Mouse (Mus musculus): Measurements from ENCODE around the gene Eno3. TPM values are rescaled to one million over a fixed set of nuclear protein-coding genes. Genes with fewer than 3 reads are reported as not detected.

The Eno3 gene
- total and polyA plus RNA-seq, 3 experiments, result 11.2 to 26.4 (median 23.0) TPM

DNA sequence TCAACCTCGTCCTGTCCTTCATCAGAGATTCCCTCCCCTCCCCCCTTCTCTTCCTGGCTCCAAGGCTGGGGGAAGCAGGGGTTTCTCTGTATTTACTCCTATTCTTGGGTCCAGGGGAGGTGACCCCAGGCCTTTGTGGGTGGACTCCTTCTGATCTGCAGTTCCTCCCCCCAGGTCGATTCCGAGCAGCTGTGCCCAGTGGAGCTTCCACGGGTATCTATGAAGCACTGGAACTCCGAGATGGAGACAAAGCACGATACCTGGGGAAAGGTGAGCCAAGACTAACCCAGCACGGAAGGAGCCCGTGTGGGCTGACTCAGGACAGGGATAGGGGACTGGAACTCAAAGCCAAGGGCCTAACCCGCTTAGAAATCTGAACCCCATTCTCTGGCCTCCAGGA is 989 bp downstream of the Eno3 start:
- no peaks in the 10 kb centered on the region for H3K9me3 ChIP-seq (replicated peaks; ENCODE audit: low read length)
- peaks cover 14% of the 10 kb centered on the region for H3K79me2 ChIP-seq (replicated peaks; ENCODE audit: control insufficient read depth, extremely low read depth, insufficient read depth, poor library complexity, severe bottlenecking)
- peaks cover 14 to 46% of the 10 kb centered on the region in 2 experiments for H3K36me3 ChIP-seq (replicated peaks in 1 of 2; ENCODE audit: control insufficient read depth in 1 of 2, insufficient read depth in 1 of 2, low read length in 1 of 2)
- H3K4me3 ChIP-seq (replicated peaks in 1 of 3; ENCODE audit: low read depth in 2 of 3, low read length in 2 of 3, poor library complexity in 1 of 3), result no peak overlapping the region
- H3K27me3 ChIP-seq (replicated peaks), result no peaks in the 10 kb centered on the region
- DNase-seq (ENCODE audit: extremely low read depth), result no peak
- H3K4me2 ChIP-seq (ENCODE audit: insufficient read depth, low read depth, poor library complexity, severe bottlenecking), result no peak overlapping the region
- TF ChIP-seq POLR2A (IDR thresholded peaks at IDR 0.05; ENCODE audit: low read depth, low read length) (no peak), MAZ (IDR thresholded peaks at IDR 0.05; ENCODE audit: low read depth, low read length) (no peak), CHD2 (IDR thresholded peaks at IDR 0.05; ENCODE audit: low read length) (no peak)
- no peak overlapping the region for H3K27ac ChIP-seq (ENCODE audit: insufficient read depth, low read depth)
- no peak overlapping the region for H3K9ac ChIP-seq (ENCODE audit: insufficient read depth, low read depth)
- dilution Hi-C loops (cut with MboI; ENCODE audit: extremely low pct_ligation_motif_present, extremely low pct_unique_long_range_greater_than_20kb, low sequenced_read_pairs), result no loop called here
- in situ Hi-C loops (cut with MboI; ENCODE audit: low pct_ligation_motif_present, low pct_unique_long_range_greater_than_20kb, low sequenced_read_pairs), result no loop called here
- H3K4me1 ChIP-seq (ENCODE audit: control insufficient read depth in 1 of 2, insufficient read depth in 2 of 2), result peaks cover 7 to 26% of the 10 kb centered on the region in 2 experiments

DNA sequence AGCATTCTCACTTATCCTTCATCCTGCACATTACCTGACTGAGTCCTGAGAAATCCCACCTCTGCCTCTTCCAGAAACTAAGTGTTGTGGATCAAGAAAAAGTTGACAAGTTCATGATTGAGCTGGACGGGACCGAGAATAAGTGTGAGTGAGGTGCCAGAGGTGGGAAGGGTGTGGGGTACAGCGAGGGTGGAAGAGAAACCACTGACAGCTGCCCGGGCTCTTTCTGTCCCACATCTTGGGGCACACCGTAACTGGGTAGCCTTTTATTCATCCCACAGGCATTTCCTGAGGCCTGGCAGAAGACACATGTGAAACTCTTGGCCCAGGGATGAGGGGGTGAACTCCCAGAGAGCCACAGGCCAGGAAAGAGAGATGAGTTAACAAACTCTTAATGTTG is 1.5 kb downstream of the Eno3 start:
- peaks cover 9% of the 10 kb centered on the region for H3K79me2 ChIP-seq (replicated peaks; ENCODE audit: control insufficient read depth, extremely low read depth, insufficient read depth, poor library complexity, severe bottlenecking)
- in situ Hi-C loops (cut with MboI; ENCODE audit: low pct_ligation_motif_present, low pct_unique_long_range_greater_than_20kb, low sequenced_read_pairs) (no loop called here), dilution Hi-C loops (cut with MboI; ENCODE audit: extremely low pct_ligation_motif_present, extremely low pct_unique_long_range_greater_than_20kb, low sequenced_read_pairs) (no loop called here)
- H3K4me2 ChIP-seq (ENCODE audit: insufficient read depth, low read depth, poor library complexity, severe bottlenecking), result no peak overlapping the region
- DNase-seq (ENCODE audit: extremely low read depth), result no peak
- H3K4me3 ChIP-seq (replicated peaks in 1 of 3; ENCODE audit: low read depth in 2 of 3, low read length in 2 of 3, poor library complexity in 1 of 3), result no peak overlapping the region
- H3K36me3 ChIP-seq (replicated peaks in 1 of 2; ENCODE audit: control insufficient read depth in 1 of 2, insufficient read depth in 1 of 2, low read length in 1 of 2), result peaks cover 19 to 49% of the 10 kb centered on the region in 2 experiments
- no peak for TF ChIP-seq ZC3H11A (IDR thresholded peaks at IDR 0.05; ENCODE audit: low read depth, low read length)
- TF ChIP-seq PAX5 (IDR thresholded peaks at IDR 0.05; ENCODE audit: low read length), result no peak
- TF ChIP-seq CHD1 (IDR thresholded peaks at IDR 0.05; ENCODE audit: low read depth, low read length), result no peak
- TF ChIP-seq NELFE (IDR thresholded peaks at IDR 0.05; ENCODE audit: low read depth, low read length), result no peak
- TF ChIP-seq ZKSCAN1 (IDR thresholded peaks at IDR 0.05; ENCODE audit: borderline replicate concordance, low read depth, low read length), result no peak
- TF ChIP-seq MYC (IDR thresholded peaks at IDR 0.05; ENCODE audit: low read depth, low read length), result no peak
- no peak for TF ChIP-seq CHD2 (IDR thresholded peaks at IDR 0.05; ENCODE audit: low read length)
- no peak for TF ChIP-seq RAD21 (IDR thresholded peaks at IDR 0.05; ENCODE audit: low read depth, low read length)
- TF ChIP-seq KAT2A (IDR thresholded peaks at IDR 0.05; ENCODE audit: insufficient replicate concordance, low read length), result no peak
- no peak for TF ChIP-seq USF2 (conservative IDR thresholded peaks at IDR 0.05; ENCODE audit: low read depth, low read length)
- no peak for TF ChIP-seq ZNF384 (IDR thresholded peaks at IDR 0.05; ENCODE audit: low read depth, low read length)
- TF ChIP-seq JUN (IDR thresholded peaks at IDR 0.05; ENCODE audit: insufficient read depth, low read depth, low read length), result no peak
- no peak for TF ChIP-seq IRF4 (IDR thresholded peaks at IDR 0.05; ENCODE audit: low read depth, low read length)
- no peak for TF ChIP-seq UBTF (IDR thresholded peaks at IDR 0.05; ENCODE audit: low read depth, low read length)
- TF ChIP-seq MXI1 (IDR thresholded peaks at IDR 0.05; ENCODE audit: low read depth, low read length), result no peak
- TF ChIP-seq TBP (conservative IDR thresholded peaks at IDR 0.05; ENCODE audit: low read depth, low read length), result no peak
- no peak for TF ChIP-seq ZMIZ1 (IDR thresholded peaks at IDR 0.05; ENCODE audit: low read depth, low read length)
- no peak for TF ChIP-seq MAZ (IDR thresholded peaks at IDR 0.05; ENCODE audit: low read depth, low read length)
- no peak for TF ChIP-seq JUND (conservative IDR thresholded peaks at IDR 0.05; ENCODE audit: low read depth, low read length)
- H3K9ac ChIP-seq (ENCODE audit: insufficient read depth, low read depth), result no peak overlapping the region
- no peaks in the 10 kb centered on the region for H3K9me3 ChIP-seq (replicated peaks; ENCODE audit: low read length)
- no peaks in the 10 kb centered on the region for H3K27me3 ChIP-seq (replicated peaks)
- H3K27ac ChIP-seq (ENCODE audit: insufficient read depth, low read depth), result no peak overlapping the region
- H3K4me1 ChIP-seq (ENCODE audit: control insufficient read depth in 1 of 2, insufficient read depth in 2 of 2), result peaks cover 7 to 26% of the 10 kb centered on the region in 2 experiments

Data from CH12.LX (cell line).